Mouse (Mus musculus) kidney, adult 2 months (tissue): ENCODE results near the gene Nlrp10.

ENCODE experiments used
- CTCF ChIP-seq: fragments of 200-500 bp; conservative IDR thresholded peaks from 2 replicates; pipeline ENCODE4 v1.5.1; 2011; ENCODE audit warnings: low read depth, mild to moderate bottlenecking, control low read depth, low read length, moderate library complexity, mixed read lengths; ENCODE audit not compliant: insufficient read depth, insufficient read length
- POLR2A ChIP-seq: fragments of 200-500 bp; IDR thresholded peaks from one replicate; pipeline ENCODE4 v1.6.1; 2011; ENCODE audit warnings: low read depth, low read length, control low read depth

DNA sequence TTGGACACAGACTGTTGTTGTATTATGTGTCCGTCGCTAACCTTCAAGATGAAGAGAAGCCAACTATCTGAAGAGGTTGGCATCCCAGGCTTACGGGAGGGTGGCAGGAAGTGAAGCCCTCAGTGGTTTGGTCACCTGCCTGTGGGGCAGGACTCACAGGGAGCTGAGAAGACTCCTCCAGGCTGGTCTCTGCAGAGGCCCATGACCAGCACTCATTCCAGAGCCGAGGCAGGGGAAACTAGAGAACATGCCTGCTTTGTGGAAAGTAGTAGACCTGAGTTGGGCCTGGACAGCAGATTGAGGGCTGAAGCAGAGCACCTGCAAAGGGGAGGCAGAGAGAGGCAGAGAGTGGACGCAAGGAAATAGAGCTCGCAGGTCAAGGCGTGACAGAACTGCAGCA lies 5.4 kb upstream of the Nlrp10 start:
- TF ChIP-seq CTCF (no peak), POLR2A (no peak)
